Mouse (Mus musculus) intestine, embryonic 16.5 days (tissue): ENCODE data around the gene Pip4k2a. TPM values are rescaled to one million over a fixed set of nuclear protein-coding genes. Genes with fewer than 3 reads are reported as not detected.

Experiments used
- ATAC-seq: fragments of 200-750 bp; cut with Nextera tagmentation; 2 replicates; pipeline ENCODE4 v1.8.0; 2017; ENCODE audit warnings: moderate TSS enrichment, moderate library complexity
- H3K27ac ChIP-seq: fragments of 300-500 bp; sonication (generic); 2 replicates; pipeline ENCODE4 v1.5.1; 2014; ENCODE audit warnings: mild to moderate bottlenecking, low read length
- H3K27me3 ChIP-seq: fragments of 300-500 bp; sonication (generic); replicated peaks from 2 replicates; pipeline ENCODE4 v1.6.1; 2014; ENCODE audit warnings: low read length, control low read depth, mixed read lengths; ENCODE audit not compliant: control insufficient read depth, insufficient read depth
- H3K36me3 ChIP-seq: fragments of 300-500 bp; sonication (generic); 2 replicates; pipeline ENCODE4 v1.6.1; 2014; ENCODE audit warnings: low read length, control low read depth; ENCODE audit not compliant: control insufficient read depth, insufficient read depth
- H3K4me1 ChIP-seq: fragments of 300-500 bp; sonication (generic); 2 replicates; pipeline ENCODE4 v1.6.1; 2014; ENCODE audit warnings: low read length, control low read depth, mixed read lengths; ENCODE audit not compliant: control insufficient read depth, insufficient read depth
- H3K4me2 ChIP-seq: fragments of 300-500 bp; sonication (generic); 2 replicates; pipeline ENCODE4 v1.6.1; 2014; ENCODE audit warnings: low read depth, low read length, control low read depth
- H3K4me3 ChIP-seq: fragments of 300-500 bp; sonication (generic); 2 replicates; pipeline ENCODE4 v1.5.1; 2014; ENCODE audit warnings: mild to moderate bottlenecking, low read length
- H3K9ac ChIP-seq: fragments of 300-500 bp; sonication (generic); 2 replicates; pipeline ENCODE4 v1.6.1; 2014; ENCODE audit warnings: low read depth, low read length
- H3K9me3 ChIP-seq: fragments of 300-500 bp; sonication (generic); 2 replicates; pipeline ENCODE4 v1.6.1; 2016; ENCODE audit warnings: low read length, control low read depth; ENCODE audit not compliant: control insufficient read depth
- WGBS: fragments of 180-500 bp; shearing (Covaris S2); extraction: QIAGEN DNeasy Blood & Tissue Kit; methylation state at CpG from one replicate; pipeline ENCODE4 v1.1.7; 2014; 5-methylcytosine and 5-hydroxymethylcytosine counted together
- polyA plus RNA-seq: library from polyadenylated mRNA; unstranded; fragments of >200 nt; fragmentation: Nextera tagmentation; extraction: Ambion mirVana; gene quantifications from 2 replicates; pipeline ENCODE4 v1.2.1, GENCODE M21; 2015

Gene Pip4k2a
- polyA plus RNA-seq, 1 experiment from 2014 or later, result 7.6 TPM

GRCm38 (mm10) chr2:19007580-19007979 lies 9.7 kb upstream of the Pip4k2a start:
- Histone ChIP-seq H3K27me3 (no peaks in the 10 kb centered on the region; the same call in 1 of the 2 replicates), H3K4me3 (no peak overlapping the region), H3K4me2 (no peak overlapping the region), H3K9ac (no peak overlapping the region), H3K9me3 (no peaks in the 10 kb centered on the region), H3K27ac (no peak overlapping the region), H3K4me1 (no peaks in the 10 kb centered on the region), H3K36me3 (no peaks in the 10 kb centered on the region)
- ATAC-seq, result no peak
- 76% methylated on average over 4 of the region's 4 CpGs for WGBS

GRCm38 (mm10) chr2:19006124-19006523 lies 8.2 kb upstream of the Pip4k2a start:
- Histone ChIP-seq H3K9ac (no peak overlapping the region), H3K27me3 (no peaks in the 10 kb centered on the region; the same call in 1 of the 2 replicates), H3K4me2 (no peak overlapping the region), H3K9me3 (no peaks in the 10 kb centered on the region), H3K27ac (no peak overlapping the region), H3K4me1 (no peaks in the 10 kb centered on the region), H3K4me3 (no peak overlapping the region), H3K36me3 (no peaks in the 10 kb centered on the region)
- no peak for ATAC-seq
- 88% methylated on average over 7 of the region's 7 CpGs for WGBS

GRCm38 (mm10) chr2:19004801-19005200 lies 6.9 kb upstream of the Pip4k2a start:
- Histone ChIP-seq H3K4me2 (no peak overlapping the region), H3K4me1 (no peaks in the 10 kb centered on the region), H3K27ac (no peak overlapping the region), H3K4me3 (no peak overlapping the region), H3K36me3 (no peaks in the 10 kb centered on the region), H3K27me3 (no peaks in the 10 kb centered on the region; the same call in 1 of the 2 replicates), H3K9me3 (no peaks in the 10 kb centered on the region), H3K9ac (no peak overlapping the region)
- 81% methylated on average over 10 of the region's 10 CpGs for WGBS
- no peak for ATAC-seq

DNA sequence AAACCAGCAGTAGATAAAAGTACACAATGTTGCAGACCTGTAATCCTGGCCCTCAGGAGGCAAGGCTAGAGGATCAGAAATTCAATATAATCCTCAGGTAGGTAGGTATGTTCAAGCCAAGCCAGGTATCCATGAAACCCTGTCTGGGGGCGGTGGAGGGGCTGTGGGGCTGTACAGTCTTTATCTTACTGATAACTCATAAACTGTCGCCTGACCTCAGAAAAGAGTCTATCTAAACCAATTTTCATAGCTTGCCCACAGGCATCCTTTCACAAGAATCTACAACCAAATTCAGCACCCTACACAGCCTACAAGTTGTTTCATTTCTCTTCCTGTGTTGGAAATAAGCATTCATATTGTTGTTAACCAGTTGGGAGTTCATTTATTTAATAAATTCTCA lies 1.5 kb upstream of the Pip4k2a start:
- Histone ChIP-seq H3K36me3 (no peaks in the 10 kb centered on the region), H3K9me3 (no peaks in the 10 kb centered on the region), H3K4me1 (peaks cover 3% of the 10 kb centered on the region; the same call in 1 of the 2 replicates), H3K27ac (no peak overlapping the region), H3K27me3 (no peaks in the 10 kb centered on the region), H3K4me2 (no peak overlapping the region), H3K9ac (no peak overlapping the region), H3K4me3 (no peak overlapping the region)
- 78% methylated on average over 2 of the region's 2 CpGs for WGBS
- ATAC-seq, result no peak

DNA sequence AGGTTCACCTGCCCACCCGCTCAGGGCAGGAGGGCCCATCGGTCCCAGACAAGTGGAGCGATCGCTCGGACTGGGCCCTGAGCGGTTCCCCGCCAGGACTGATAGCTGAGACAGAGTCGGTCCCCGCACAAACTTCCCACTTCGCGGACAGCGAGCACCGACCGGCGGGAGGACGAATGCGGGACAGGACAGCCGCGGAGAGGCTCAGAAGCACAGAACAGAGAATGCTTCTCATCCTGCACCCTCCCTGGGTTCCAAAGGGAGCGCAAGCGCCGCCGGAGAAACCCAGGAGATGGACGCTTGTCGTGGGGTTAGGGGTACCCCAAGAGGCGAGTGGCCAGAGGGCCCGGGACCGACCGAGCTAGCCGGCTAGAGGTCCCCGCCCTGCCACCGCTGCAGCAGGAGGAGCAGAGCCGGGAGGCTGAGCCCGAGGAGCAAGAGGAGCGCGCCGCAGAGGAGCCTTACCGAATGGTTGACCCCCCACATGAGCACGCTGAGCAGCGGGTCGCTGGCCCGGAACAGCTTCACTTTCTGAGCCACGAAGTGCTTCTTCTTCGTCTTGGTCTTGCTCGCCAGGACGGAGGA lies 447 bp downstream of the Pip4k2a start:
- H3K4me3 ChIP-seq, result peak overlapping the region; percentile 87
- under 1% methylated on average over 46 of the region's 46 CpGs for WGBS

DNA sequence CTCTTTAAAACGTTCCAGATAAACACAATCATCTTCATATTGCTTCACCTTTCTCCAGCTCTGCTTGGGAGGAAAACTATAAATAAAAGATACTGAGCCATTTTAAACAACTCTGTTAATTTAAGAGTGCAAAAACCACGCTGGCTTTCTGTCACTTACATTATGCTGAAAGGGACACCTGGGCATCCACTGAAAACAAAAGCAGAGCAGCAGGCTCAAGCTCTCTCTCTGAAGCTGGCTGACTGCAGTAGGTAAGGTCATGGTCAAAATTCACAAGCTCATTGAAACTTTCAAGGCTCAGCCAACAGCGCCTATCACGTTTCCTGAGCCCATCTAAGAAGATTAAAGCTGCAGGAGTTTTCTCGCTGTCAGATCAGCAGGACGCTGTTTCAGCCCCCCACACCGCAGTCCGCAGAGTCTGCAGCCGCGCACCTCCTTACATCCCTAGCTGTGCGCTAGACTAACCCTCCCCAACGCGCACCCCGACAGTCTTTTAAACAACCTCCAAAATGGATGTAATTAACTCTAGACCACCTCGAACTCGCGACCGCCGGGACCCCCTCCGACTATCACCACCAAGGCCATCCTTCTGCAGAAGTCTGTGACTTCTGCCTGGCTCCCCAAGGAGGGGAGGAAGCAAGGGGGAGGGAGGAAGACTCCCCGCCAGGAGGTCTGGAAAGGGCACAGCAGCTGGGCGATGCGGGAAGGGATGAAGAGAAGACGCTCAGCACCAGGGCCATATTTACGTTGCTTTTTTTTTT lies 1.3 kb downstream of the Pip4k2a start:
- Histone ChIP-seq H3K27ac (no peak overlapping the region; the same call in 1 of the 2 replicates), H3K4me3 (peak overlapping the region; percentile 87), H3K9ac (peak overlapping the region; percentile 88), H3K4me1 (peaks cover 5% of the 10 kb centered on the region), H3K9me3 (no peaks in the 10 kb centered on the region; the same call in 1 of the 2 replicates), H3K36me3 (no peaks in the 10 kb centered on the region), H3K4me2 (peak overlapping the region; percentile 89), H3K27me3 (no peaks in the 10 kb centered on the region)
- under 1% methylated on average over 25 of the region's 25 CpGs for WGBS
- ATAC-seq, result no peak

More for the DNA sequence above, 447 bp downstream of the Pip4k2a start:
- H3K36me3 ChIP-seq, result no peaks in the 10 kb centered on the region
- H3K9me3 ChIP-seq, result no peaks in the 10 kb centered on the region
- peak overlapping the region; percentile 88 for H3K9ac ChIP-seq
- peak overlapping the region; percentile 86 for H3K27ac ChIP-seq
- peak overlapping the region; percentile 89 for H3K4me2 ChIP-seq
- H3K4me1 ChIP-seq, result peaks cover 5% of the 10 kb centered on the region
- peak; percentile 80 for ATAC-seq
- no peaks in the 10 kb centered on the region for H3K27me3 ChIP-seq

GRCm38 (mm10) chr2:18992512-18993510 lies 5.1 kb downstream of the Pip4k2a start:
- 60% methylated on average over 7 of the region's 7 CpGs for WGBS
- no peaks in the 10 kb centered on the region; the same call in 1 of the 2 replicates for H3K9me3 ChIP-seq
- peaks cover 5% of the 10 kb centered on the region for H3K4me1 ChIP-seq
- H3K4me2 ChIP-seq, result no peak overlapping the region
- H3K4me3 ChIP-seq, result no peak overlapping the region
- no peak overlapping the region for H3K9ac ChIP-seq
- H3K27ac ChIP-seq, result no peak overlapping the region
- H3K27me3 ChIP-seq, result no peaks in the 10 kb centered on the region
- H3K36me3 ChIP-seq, result no peaks in the 10 kb centered on the region
- ATAC-seq, result peak; percentile 82

DNA sequence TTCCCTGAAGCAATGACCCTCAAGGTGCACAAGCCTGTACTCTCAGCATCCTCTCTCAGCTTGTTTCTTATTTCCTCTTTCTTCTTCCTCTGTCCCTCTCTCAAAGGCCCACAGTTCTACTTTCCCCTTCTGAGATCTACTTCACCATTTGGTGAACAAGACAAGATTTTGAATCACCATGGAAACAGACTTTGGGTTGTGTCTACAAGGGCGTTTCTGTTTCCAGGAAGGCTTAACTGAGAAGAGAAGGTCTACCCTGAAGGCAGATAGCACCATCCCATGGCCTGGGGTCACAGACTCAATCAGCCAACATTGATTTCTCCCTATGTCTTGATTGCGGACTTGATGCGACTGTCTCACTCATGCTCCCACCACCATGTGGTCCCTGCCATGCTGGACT lies 9.0 kb downstream of the Pip4k2a start:
- 82% methylated on average over 3 of the region's 3 CpGs for WGBS
- peaks cover 2% of the 10 kb centered on the region; the same call in 1 of the 2 replicates for H3K4me1 ChIP-seq
- no peak overlapping the region for H3K4me3 ChIP-seq
- no peak overlapping the region for H3K27ac ChIP-seq
- no peak for ATAC-seq
- H3K4me2 ChIP-seq, result no peak overlapping the region
- H3K9me3 ChIP-seq, result no peaks in the 10 kb centered on the region; the same call in 1 of the 2 replicates
- no peaks in the 10 kb centered on the region for H3K27me3 ChIP-seq
- H3K36me3 ChIP-seq, result no peaks in the 10 kb centered on the region
- no peak overlapping the region for H3K9ac ChIP-seq

GRCm38 (mm10) chr2:18985506-18985905 lies 12.4 kb downstream of the Pip4k2a start:
- H3K9ac ChIP-seq, result no peak overlapping the region
- no peaks in the 10 kb centered on the region for H3K27me3 ChIP-seq
- no peaks in the 10 kb centered on the region for H3K9me3 ChIP-seq
- H3K36me3 ChIP-seq, result no peaks in the 10 kb centered on the region
- H3K4me2 ChIP-seq, result no peak overlapping the region
- H3K4me1 ChIP-seq, result no peaks in the 10 kb centered on the region
- H3K27ac ChIP-seq, result no peak overlapping the region
- 82% methylated on average over 3 of the region's 3 CpGs for WGBS
- H3K4me3 ChIP-seq, result no peak overlapping the region
- ATAC-seq, result no peak
